8 mouse cellular contexts compared by ENCODE assay signal in genomic region chr4:133093481-133094033, GRCm38 (mm10). TPM values are rescaled to one million over a fixed set of nuclear protein-coding genes. Genes with fewer than 3 reads are reported as not detected.
DNase-seq lines count a peak whose midpoint lies in the region; ATAC-seq and TF ChIP-seq lines count a peak whose summit lies in the region.

No protein-coding gene starts in this region.

- peak; percentile 53 to 63 for DNase-seq in heart, adult 2 months
- no peak for DNase-seq in heart, adult 8-10 months (ENCODE audit: low spot score)
- DNase-seq in forebrain, embryonic 11.5 days (ENCODE audit: low spot score), result no peak
- peak; percentile 29 for DNase-seq in midbrain, embryonic 10.5 days (ENCODE audit: low spot score)
- no peak for DNase-seq in ovary, postnatal 10 days (ENCODE audit: low spot score)
- DNase-seq in spleen, adult 12 weeks (ENCODE audit: low spot score), result no peak
- no peak for DNase-seq in left cerebral cortex, adult 11 months (ENCODE audit: low spot score)

- TF ChIP-seq CTCF in heart, adult 2 months (IDR thresholded peaks at IDR 0.05), result no peak
- TF ChIP-seq CTCF in intestine, postnatal 0 days (IDR thresholded peaks at IDR 0.05; ENCODE audit: low read depth), result no peak

- no peaks in the 10 kb centered on the region for H3K79me2 ChIP-seq in heart, adult 2 months (replicated peaks; ENCODE audit: control insufficient read depth, insufficient read depth, low read length)

- H3K9me3 ChIP-seq in forebrain, embryonic 11.5 days (ENCODE audit: control insufficient read depth, low read length), result no peaks in the 10 kb centered on the region
- no peaks in the 10 kb centered on the region for H3K9me3 ChIP-seq in intestine, postnatal 0 days (ENCODE audit: control insufficient read depth)
- H3K9me3 ChIP-seq in midbrain, embryonic 10.5 days (replicated peaks), result no peaks in the 10 kb centered on the region

- H3K4me3 ChIP-seq in heart, adult 2 months, result no peak overlapping the region
- no peak overlapping the region for H3K4me3 ChIP-seq in forebrain, embryonic 11.5 days (ENCODE audit: low read depth, low read length)
- no peak overlapping the region for H3K4me3 ChIP-seq in intestine, postnatal 0 days (ENCODE audit: low read depth, low read length)
- H3K4me3 ChIP-seq in midbrain, embryonic 10.5 days, result no peak overlapping the region

- no peaks in the 10 kb centered on the region for H3K36me3 ChIP-seq in heart, adult 2 months (ENCODE audit: control insufficient read depth, insufficient read depth, low read length)
- no peaks in the 10 kb centered on the region for H3K36me3 ChIP-seq in forebrain, embryonic 11.5 days (ENCODE audit: control insufficient read depth, insufficient read depth, low read length)
- H3K36me3 ChIP-seq in intestine, postnatal 0 days (ENCODE audit: control insufficient read depth, insufficient read depth), result no peaks in the 10 kb centered on the region
- no peaks in the 10 kb centered on the region for H3K36me3 ChIP-seq in midbrain, embryonic 10.5 days

- no peak for ATAC-seq in forebrain, embryonic 11.5 days (replicated peaks; ENCODE audit: low FRiP score)
- ATAC-seq in intestine, postnatal 0 days, result peak; percentile 81

- H3K27me3 ChIP-seq in heart, adult 2 months (ENCODE audit: control insufficient read depth, insufficient read depth, low read length), result no peaks in the 10 kb centered on the region
- H3K27me3 ChIP-seq in forebrain, embryonic 11.5 days (ENCODE audit: control insufficient read depth, insufficient read depth, low read length), result peaks cover 2% of the 10 kb centered on the region; the same call in 1 of the 2 replicates
- no peaks in the 10 kb centered on the region for H3K27me3 ChIP-seq in intestine, postnatal 0 days (replicated peaks; ENCODE audit: control insufficient read depth, insufficient read depth, low read length)
- peaks cover 63% of the 10 kb centered on the region for H3K27me3 ChIP-seq in midbrain, embryonic 10.5 days (ENCODE audit: low read depth, poor library complexity, severe bottlenecking)

- peaks cover 34% of the 10 kb centered on the region for H3K4me1 ChIP-seq in heart, adult 2 months (ENCODE audit: control insufficient read depth, insufficient read depth, low read length)
- H3K4me1 ChIP-seq in forebrain, embryonic 11.5 days (replicated peaks; ENCODE audit: control insufficient read depth, insufficient read depth, low read length), result peaks cover 22% of the 10 kb centered on the region
- peaks cover 24% of the 10 kb centered on the region; the same call in 1 of the 2 replicates for H3K4me1 ChIP-seq in intestine, postnatal 0 days (replicated peaks; ENCODE audit: control insufficient read depth, insufficient read depth, low read length)
- H3K4me1 ChIP-seq in midbrain, embryonic 10.5 days, result peaks cover 57% of the 10 kb centered on the region

- TF ChIP-seq POLR2A in heart, adult 2 months (IDR thresholded peaks at IDR 0.05; ENCODE audit: insufficient read depth, low read depth, low read length), result no peak

- H3K9ac ChIP-seq in heart, adult 2 months (ENCODE audit: low read depth, low read length), result 0 out of 2 replicates have a peak overlapping the region, but pooled peaks have one; percentile 15
- 0 out of 2 replicates have a peak overlapping the region, but pooled peaks have one; percentile 2 for H3K9ac ChIP-seq in forebrain, embryonic 11.5 days (ENCODE audit: low read length)
- no peak overlapping the region for H3K9ac ChIP-seq in intestine, postnatal 0 days (ENCODE audit: low read depth, low read length)

- peak overlapping the region; percentile 65 for H3K27ac ChIP-seq in heart, adult 2 months
- H3K27ac ChIP-seq in forebrain, embryonic 11.5 days (ENCODE audit: low read depth, low read length), result 0 out of 2 replicates have a peak overlapping the region, but pooled peaks have one; percentile 1
- peak overlapping the region; percentile 77 for H3K27ac ChIP-seq in intestine, postnatal 0 days (ENCODE audit: low read depth, low read length)
- H3K27ac ChIP-seq in midbrain, embryonic 10.5 days (replicated peaks), result peak overlapping the region; percentile 84

- TF ChIP-seq EP300 in heart, adult 2 months (IDR thresholded peaks at IDR 0.05; ENCODE audit: insufficient read depth, low read depth, low read length), result no peak

- intact Hi-C loops in heart, adult 2 months (cut with DNase I), result loop anchor here (5.0 kb wide), 1 partner anchor 36 kb away; no protein-coding TSS in a partner anchor

- WGBS in heart, adult 2 months, result 9% methylated on average over 6 of the region's 6 CpGs
- WGBS in forebrain, embryonic 11.5 days, result 19% methylated on average over 6 of the region's 6 CpGs
- WGBS in intestine, postnatal 0 days, result 17% methylated on average over 6 of the region's 6 CpGs
- WGBS in midbrain, embryonic 10.5 days, result 19% methylated on average over 6 of the region's 6 CpGs

- H3K4me2 ChIP-seq in forebrain, embryonic 11.5 days (ENCODE audit: low read depth, low read length, severe bottlenecking), result no peak overlapping the region
- H3K4me2 ChIP-seq in intestine, postnatal 0 days (replicated peaks; ENCODE audit: low read depth), result peak overlapping the region; percentile 37

RNA-seq across cellular contexts. Expression of gene Wasf2, which starts 36.7 kb away (rescaled TPM):
- total RNA-seq in heart, adult 2 months (2021), result 10 to 100 TPM; 77.5 to 83.8 TPM
- polyA plus RNA-seq in heart, adult 2 months (2012; rRNA removed), result 34.6 and 39.7 TPM in 2 replicates
- total RNA-seq in heart, adult 8-10 months (2022), result 10 to 100 TPM; 64.1 to 87.2 (median 71.5) TPM
- 28.8 and 33.2 TPM in 2 replicates for polyA plus RNA-seq in forebrain, embryonic 11.5 days (2014; fragmentation: Nextera tagmentation; extraction: Ambion mirVana)
- polyA plus RNA-seq in intestine, postnatal 0 days (2015; fragmentation: Nextera tagmentation; extraction: Ambion mirVana), result 64.6 and 68.4 TPM in 2 replicates
- polyA plus RNA-seq in midbrain, embryonic 10.5 days (2016; fragmentation: Nextera tagmentation; extraction: Ambion mirVana), result 48.3 and 50.3 TPM in 2 replicates

Comparison
In these comparisons a context has a peak if more than half of its experiments do, and no peak if none do; other contexts are left out.
1. DNase-seq: peak in heart, adult 2 months (2 of 2) and midbrain, embryonic 10.5 days (single experiment); none in heart, adult 8-10 months (single experiment), forebrain, embryonic 11.5 days (single experiment), ovary, postnatal 10 days (single experiment), spleen, adult 12 weeks (single experiment) and left cerebral cortex, adult 11 months (single experiment).
2. H3K27ac ChIP-seq: peak in every context shown above with its lines; median percentile 84 in midbrain, embryonic 10.5 days; 77 in intestine, postnatal 0 days; 65 in heart, adult 2 months; 1 in forebrain, embryonic 11.5 days.